Mouse (Mus musculus) frontal cortex, adult 2 months (tissue): ENCODE data around the gene Tex13c3. TPM values are rescaled to one million over a fixed set of nuclear protein-coding genes. Genes with fewer than 3 reads are reported as not detected.
"Not testable (repeated sequence)": the region's sequence is repeated elsewhere in the genome, so short reads cannot be mapped to it uniquely, and the experiment has no call there.

ENCODE experiments used
- DNase-seq, 2 experiments: peaks; one replicate each; pipeline ENCODE4 v3.0.0; 2022; ENCODE audit warnings: low spot score in 1 of 2; ENCODE audit errors: extremely low spot score in 1 of 2
- polyA plus RNA-seq: library from polyadenylated mRNA; depleted of rRNA; stranded (reverse); fragments of >200 nt; gene quantifications from 2 replicates; pipeline ENCODE4 v1.2.3, GENCODE M21; 2012; rRNA removed

Tex13c3 gene
- not detected in 2 replicates for polyA plus RNA-seq

DNA sequence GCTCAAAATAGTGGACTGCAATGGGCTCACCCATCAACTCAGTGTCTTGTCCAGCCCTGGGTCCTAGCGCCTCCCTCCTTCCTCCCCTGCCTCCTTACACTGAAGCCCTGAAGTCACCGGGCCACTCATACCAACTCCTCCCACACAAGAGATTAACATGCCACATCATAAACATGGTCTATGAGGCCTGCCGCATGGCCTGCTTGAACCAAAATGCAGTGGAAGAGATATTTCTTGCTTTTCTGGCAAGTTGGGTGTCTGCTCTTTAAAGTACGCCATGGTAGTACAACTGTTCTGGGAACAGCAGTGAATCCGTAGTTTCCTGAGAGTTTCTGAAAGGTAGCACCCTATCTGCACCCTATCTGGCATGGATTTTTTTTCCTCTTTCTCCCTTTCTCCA, at the start of gene Tex13c3:
Gene Tex13c3, minus strand, starts transcription at position 101 of the 400 bp plus-strand sequence.
- DNase-seq: not testable (repeated sequence)

DNA sequence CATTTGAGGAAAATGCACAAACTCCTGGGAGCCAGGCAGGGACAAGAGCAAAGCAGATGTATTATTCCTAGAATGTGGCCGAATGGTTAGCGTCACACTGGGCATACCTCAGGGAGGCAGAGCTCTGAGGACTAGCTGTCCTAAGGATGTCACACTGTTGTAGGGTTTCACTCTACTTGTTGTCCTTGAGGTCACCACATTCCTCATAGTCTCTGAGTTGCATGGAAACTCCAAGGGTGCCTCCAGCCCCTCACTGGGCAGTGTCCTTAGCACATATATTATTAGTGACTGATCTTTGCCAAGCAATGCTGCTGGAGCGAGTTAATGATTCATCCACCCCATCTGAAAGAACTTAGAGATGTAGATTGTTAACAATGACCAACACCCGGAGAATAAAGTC, 8.6 kb upstream of the Tex13c3 start:
- no peak for DNase-seq
